Mouse (Mus musculus): ENCODE measurements at regions not wholly inside any gene's neighbourhood (a gene's known extent, or its start where the extent isn't known, plus 50 kb on each side); places are given as distances from the start of the nearest gene placed in this dataset.

DNA sequence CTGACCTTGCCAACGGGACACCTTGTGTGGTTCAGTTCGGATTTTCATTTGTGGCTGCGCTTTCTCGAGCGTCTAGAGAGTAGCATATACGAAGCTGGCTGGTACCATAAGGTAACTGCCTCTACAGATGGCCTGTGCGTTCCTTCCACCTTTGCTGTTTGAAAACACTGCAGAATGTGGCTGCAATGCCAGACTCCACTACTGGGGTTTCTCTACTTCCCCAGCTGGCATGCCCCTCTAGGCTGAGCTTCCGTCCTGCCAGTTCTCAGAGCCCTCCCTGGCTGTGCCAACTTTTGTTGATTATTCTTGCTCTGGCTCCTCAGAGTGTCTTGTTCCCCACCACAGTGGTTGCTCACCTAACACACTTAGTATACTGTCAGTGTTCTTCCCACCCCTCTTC, 120.7 kb downstream of the Tle3 start:
- DNase-seq (ENCODE audit: low spot score): no peak

- no peak for DNase-seq (ENCODE audit: low spot score)
Observed at GRCm38 (mm10) chr9:61491131-61491712, 119.1 kb downstream of the Tle3 start.

DNA sequence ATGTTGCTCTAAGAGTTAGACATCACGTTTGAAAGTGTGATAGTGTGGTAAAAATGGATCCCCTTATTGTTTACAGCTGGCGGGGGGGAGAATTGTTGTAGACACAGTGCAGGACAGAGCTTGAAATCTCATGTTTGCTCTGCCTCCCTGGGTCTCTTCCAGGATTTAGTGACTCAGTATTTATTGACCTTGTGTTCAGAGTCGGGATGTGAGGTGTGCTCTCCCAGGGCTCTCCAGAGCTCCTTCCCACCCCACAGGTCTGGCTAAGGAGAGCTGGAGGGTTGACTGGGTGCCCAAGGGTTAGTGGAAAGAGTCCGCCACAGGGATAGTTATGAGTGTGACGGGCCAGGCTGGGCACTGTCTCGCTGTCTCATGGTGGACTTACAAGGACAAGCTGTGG, 117.8 kb downstream of the Tle3 start:
- no peak for DNase-seq (ENCODE audit: low spot score)

GRCm38 (mm10) chr9:61489147-61489546, 117.0 kb downstream of the Tle3 start:
- DNase-seq (ENCODE audit: low spot score): no peak

- DNase-seq (ENCODE audit: low spot score): no peak
Observed at GRCm38 (mm10) chr9:61487824-61488223, 115.7 kb downstream of the Tle3 start.

DNA sequence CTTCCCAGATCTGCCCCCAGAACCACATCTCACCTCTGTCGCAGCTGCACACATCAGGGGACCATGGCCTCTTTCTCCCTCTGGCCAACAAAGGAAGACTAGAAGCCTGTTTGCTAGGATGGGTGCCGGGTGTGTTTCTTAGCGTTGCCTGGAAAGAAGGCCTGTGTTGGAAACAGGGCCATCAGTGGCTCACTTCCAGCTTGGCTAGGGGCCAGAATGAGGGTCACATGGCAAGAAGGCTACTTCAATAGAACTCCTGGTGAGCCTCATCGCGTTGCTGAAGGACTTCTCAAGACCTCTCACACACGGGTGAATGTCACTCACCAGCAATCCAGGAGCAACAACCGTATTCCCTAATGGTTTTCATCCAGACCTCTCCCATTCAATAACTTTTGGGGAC, 115.0 kb downstream of the Tle3 start:
- DNase-seq (ENCODE audit: low spot score): peak; percentile 39

DNA sequence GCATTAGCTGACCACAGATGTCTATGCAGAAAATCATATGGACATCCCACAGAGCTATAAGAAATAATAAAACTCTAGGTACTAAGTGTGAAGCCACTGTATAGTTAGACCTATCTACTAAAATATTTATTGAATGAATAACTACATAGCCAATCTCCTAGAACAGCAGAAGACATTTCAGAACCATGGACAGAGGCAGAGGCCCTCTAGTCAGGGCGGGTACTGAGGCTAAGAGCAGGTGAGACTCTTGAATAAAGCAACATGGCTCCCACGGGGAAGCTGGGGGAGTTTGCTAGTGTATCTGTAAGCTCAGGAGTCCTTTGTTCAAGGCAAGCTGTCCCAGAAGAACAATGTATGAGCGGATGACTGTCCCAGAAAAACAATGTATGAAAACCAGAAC, 112.2 kb downstream of the Tle3 start:
- no peak for DNase-seq (ENCODE audit: low spot score)

- no peak for DNase-seq (ENCODE audit: low spot score)
Observed at GRCm38 (mm10) chr9:61479626-61480025, 107.5 kb downstream of the Tle3 start.

GRCm38 (mm10) chr9:61478862-61479261, 106.7 kb downstream of the Tle3 start:
- DNase-seq (ENCODE audit: low spot score): no peak

DNA sequence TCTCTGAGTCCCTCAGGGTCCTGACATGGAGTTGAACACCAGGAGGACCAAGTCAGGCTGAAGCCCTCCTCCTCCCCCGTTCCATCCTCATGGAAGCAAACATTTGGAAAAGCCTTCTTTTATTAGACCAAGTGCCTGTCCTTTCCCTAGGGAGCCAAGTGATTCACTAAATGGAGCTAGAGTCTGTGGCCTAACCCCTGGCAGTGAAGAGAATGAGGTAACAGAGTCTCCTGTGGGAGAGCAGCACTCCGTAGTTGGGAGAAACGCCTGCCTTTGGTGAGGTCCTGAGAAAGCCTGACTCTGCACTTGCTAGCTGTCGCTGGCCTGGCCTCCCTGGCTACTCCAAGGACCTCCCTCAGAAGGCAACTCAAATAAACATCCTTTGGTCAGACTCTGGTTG, 104.2 kb downstream of the Tle3 start:
- no peak for DNase-seq (ENCODE audit: low spot score)

DNA sequence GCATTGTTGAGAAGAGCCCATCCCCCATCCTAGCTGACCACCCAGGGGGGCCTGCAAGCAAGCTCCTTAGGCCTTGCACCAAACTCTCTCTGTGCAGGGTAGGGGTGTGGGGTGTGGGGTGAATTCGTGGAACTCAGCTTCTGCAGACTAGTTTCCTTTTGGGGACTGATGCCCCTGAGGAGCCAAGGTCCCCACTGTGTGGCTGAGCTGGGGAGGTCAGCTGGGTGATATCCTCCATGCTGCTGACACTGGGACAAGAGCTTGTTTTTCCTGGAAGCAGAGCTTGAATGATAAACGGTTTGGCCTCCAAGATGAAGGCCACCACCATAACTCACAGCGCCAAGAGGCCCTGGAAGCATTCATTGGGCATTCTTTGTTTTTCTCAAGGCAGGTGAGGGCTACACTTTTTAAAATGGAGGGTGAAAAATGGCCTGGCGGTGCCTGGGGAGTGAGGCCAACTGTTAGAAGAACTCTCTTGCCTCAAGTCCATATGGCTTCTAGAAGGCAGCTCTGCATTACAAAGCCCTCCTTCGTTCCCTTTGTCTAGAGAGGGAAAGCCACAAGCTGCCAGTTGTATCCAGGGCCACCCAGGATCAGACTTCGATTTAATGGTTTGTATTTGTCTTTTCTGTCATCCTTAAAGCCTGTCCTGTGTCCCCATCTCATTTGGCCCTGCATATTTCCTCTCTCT, 98.8 kb downstream of the Tle3 start:
- DNase-seq (ENCODE audit: low spot score): no peak

- no peak for DNase-seq (ENCODE audit: low spot score)
Observed at GRCm38 (mm10) chr9:61468897-61469509, 96.8 kb downstream of the Tle3 start.

GRCm38 (mm10) chr9:61468368-61468848, 96.2 kb downstream of the Tle3 start:
- no peak for DNase-seq (ENCODE audit: low spot score)

Measured in layer of hippocampus, adult 11-12 months (tissue).